Mouse (Mus musculus) midbrain, embryonic 14.5 days (tissue): ENCODE data around the gene Ms4a12. TPM values are rescaled to one million over a fixed set of nuclear protein-coding genes. Genes with fewer than 3 reads are reported as not detected.
A peak's percentile ranks its signal among the peaks of the same experiment; 100 is the strongest.

Experiments
- ATAC-seq: fragments of 200-750 bp; cut with Nextera tagmentation; 2 replicates; pipeline ENCODE4 v1.8.0; 2017; ENCODE audit warnings: moderate number of reproducible peaks, moderate library complexity; ENCODE audit not compliant: low FRiP score, low TSS enrichment
- DNase-seq: peaks from one replicate; pipeline ENCODE4 v3.0.0-alpha.2; 2015
- H3K27ac ChIP-seq: fragments of 300-500 bp; sonication (generic); replicated peaks from 2 replicates; pipeline ENCODE4 v1.5.1; 2014; ENCODE audit warnings: mild to moderate bottlenecking, low read depth, low read length, moderate library complexity
- H3K27me3 ChIP-seq: fragments of 300-500 bp; sonication (generic); 2 replicates; pipeline ENCODE4 v1.6.1; 2014; ENCODE audit warnings: low read length, control low read depth, mixed read lengths; ENCODE audit not compliant: control insufficient read depth, insufficient read depth
- H3K36me3 ChIP-seq: fragments of 300-500 bp; sonication (generic); 2 replicates; pipeline ENCODE4 v1.6.1; 2014; ENCODE audit warnings: low read length, control low read depth; ENCODE audit not compliant: control insufficient read depth, insufficient read depth
- H3K4me1 ChIP-seq: fragments of 300-500 bp; sonication (generic); 2 replicates; pipeline ENCODE4 v1.6.1; 2014; ENCODE audit warnings: mild to moderate bottlenecking, antibody characterized with exemption, low read length, control low read depth; ENCODE audit not compliant: control insufficient read depth, insufficient read depth
- H3K4me2 ChIP-seq: fragments of 300-500 bp; sonication (generic); 2 replicates; pipeline ENCODE4 v1.6.1; 2014; ENCODE audit warnings: mild to moderate bottlenecking, low read length, moderate library complexity
- H3K4me3 ChIP-seq: fragments of 300-500 bp; sonication (generic); replicated peaks from 2 replicates; pipeline ENCODE4 v1.5.1; 2014; ENCODE audit warnings: low read depth, low read length
- H3K9ac ChIP-seq: fragments of 300-500 bp; sonication (generic); replicated peaks from 2 replicates; pipeline ENCODE4 v1.6.1; 2014; ENCODE audit warnings: mild to moderate bottlenecking, low read length, moderate library complexity
- H3K9me3 ChIP-seq: fragments of 300-500 bp; sonication (generic); 2 replicates; pipeline ENCODE4 v1.6.1; 2016; ENCODE audit warnings: low read length, control low read depth, mixed read lengths; ENCODE audit not compliant: control insufficient read depth
- WGBS: fragments of 180-500 bp; shearing (Covaris S2); extraction: QIAGEN DNeasy Blood & Tissue Kit; methylation state at CpG from one replicate; pipeline ENCODE4 v1.1.7; 2014; 5-methylcytosine and 5-hydroxymethylcytosine counted together
- polyA plus RNA-seq: library from polyadenylated mRNA; unstranded; fragments of >200 nt; fragmentation: Nextera tagmentation; extraction: Ambion mirVana; gene quantifications from 2 replicates; pipeline ENCODE4 v1.2.1, GENCODE M21; 2014

Ms4a12 gene
- polyA plus RNA-seq, 1 experiment from 2014 or later: not detected

DNA sequence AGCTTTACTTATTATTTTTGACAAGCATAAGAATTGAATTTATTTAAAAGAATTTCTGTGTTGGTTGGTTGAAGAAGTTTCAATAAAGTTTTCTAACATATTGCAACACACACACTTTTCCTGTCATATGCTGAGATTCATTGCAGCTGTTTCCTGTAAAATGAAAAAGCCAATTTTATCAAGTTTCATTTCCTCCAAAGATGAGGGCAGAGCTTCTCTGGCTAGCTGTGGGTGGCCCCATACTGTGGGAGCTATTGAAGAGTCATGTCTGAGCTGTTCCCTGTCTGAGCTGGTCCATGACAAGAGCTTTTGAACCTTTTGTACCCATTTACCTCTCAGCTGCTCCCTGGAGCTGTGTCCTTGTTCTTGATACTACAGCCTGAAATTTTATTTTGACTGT, 12.0 kb upstream of the Ms4a12 start:
- no peak for ATAC-seq

GRCm38 (mm10) chr19:11242560-11242959, 10.3 kb upstream of the Ms4a12 start:
- 54% methylated on average over 5 of the region's 5 CpGs for WGBS
- ATAC-seq: no peak
- peak; percentile 1 for DNase-seq
- no peak overlapping the region for H3K4me2 ChIP-seq
- H3K36me3 ChIP-seq: no peaks in the 10 kb centered on the region
- no peaks in the 10 kb centered on the region for H3K9me3 ChIP-seq
- H3K4me3 ChIP-seq: no peak overlapping the region
- no peak overlapping the region for H3K9ac ChIP-seq
- H3K27ac ChIP-seq: no peak overlapping the region
- H3K27me3 ChIP-seq: no peaks in the 10 kb centered on the region
- H3K4me1 ChIP-seq: no peaks in the 10 kb centered on the region

More for the DNA sequence above, 12.0 kb upstream of the Ms4a12 start:
- H3K4me3 ChIP-seq: no peak overlapping the region
- no peak overlapping the region for H3K27ac ChIP-seq
- no peaks in the 10 kb centered on the region for H3K9me3 ChIP-seq
- no peak overlapping the region for H3K4me2 ChIP-seq
- H3K27me3 ChIP-seq: no peaks in the 10 kb centered on the region
- H3K4me1 ChIP-seq: no peaks in the 10 kb centered on the region
- no peaks in the 10 kb centered on the region for H3K36me3 ChIP-seq
- no peak overlapping the region for H3K9ac ChIP-seq
- no peak for DNase-seq

DNA sequence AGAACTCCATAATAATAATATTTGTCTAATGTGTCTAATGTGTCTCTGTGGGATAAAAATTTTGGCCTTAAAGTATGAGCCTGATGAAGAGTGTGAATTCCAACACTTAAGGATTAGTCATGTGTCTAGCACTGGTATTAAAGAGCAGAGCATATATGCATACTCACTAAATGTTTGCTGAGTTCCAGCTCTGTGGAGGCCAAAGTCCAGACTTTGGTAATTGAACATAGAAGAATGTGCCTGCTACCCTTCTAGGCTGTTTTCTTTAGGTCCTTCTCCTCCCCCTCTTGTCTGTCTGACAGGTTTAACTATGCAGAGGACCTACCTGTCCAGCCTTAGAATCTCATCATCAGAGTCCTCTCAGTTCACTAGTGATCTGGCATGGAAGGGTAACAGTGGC, 3.6 kb upstream of the Ms4a12 start:
- Histone ChIP-seq H3K4me2 (no peak overlapping the region), H3K9me3 (no peaks in the 10 kb centered on the region), H3K36me3 (no peaks in the 10 kb centered on the region), H3K27ac (no peak overlapping the region), H3K9ac (no peak overlapping the region), H3K4me1 (no peaks in the 10 kb centered on the region), H3K4me3 (no peak overlapping the region), H3K27me3 (no peaks in the 10 kb centered on the region)
- no peak for ATAC-seq
- DNase-seq: no peak

DNA sequence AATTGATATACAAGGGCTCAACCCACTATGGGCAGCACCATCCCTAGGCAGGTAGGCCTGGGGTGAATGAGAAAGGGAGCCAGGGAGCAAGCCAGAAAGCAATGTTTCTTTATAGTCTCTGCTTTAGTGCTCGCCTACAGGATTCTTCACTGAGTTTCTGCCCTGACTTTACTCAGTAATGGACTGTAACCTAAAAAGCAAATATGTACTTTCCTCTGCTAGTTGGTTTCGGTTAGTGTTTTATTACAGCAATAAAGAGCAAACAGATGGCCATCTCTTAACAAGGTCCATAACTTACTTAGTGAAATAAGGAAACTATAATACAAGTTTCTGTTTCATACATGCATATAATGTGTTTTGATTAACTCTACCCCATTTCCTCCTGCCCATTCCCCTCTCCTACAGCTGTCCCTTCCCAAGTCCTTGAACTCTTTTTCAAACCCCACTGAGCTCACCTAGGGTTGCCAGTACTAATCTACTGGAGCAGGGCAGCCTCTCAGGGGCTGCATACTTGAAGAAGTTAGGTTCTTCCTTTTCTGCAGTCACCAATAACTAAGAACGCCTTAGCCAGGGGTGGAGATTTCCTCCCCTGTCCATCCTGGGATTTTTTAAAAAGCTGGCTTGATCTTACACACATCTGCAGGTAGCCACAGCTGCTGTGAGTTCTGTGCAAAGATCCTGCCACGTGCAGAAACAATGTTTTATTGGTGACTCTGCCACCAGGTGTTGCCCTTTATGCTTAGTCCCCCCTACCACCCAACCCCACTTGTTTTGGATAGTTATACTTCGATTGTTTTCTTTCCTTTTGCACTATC, 2.9 kb upstream of the Ms4a12 start:
- no peak overlapping the region for H3K4me3 ChIP-seq
- no peak for ATAC-seq
- H3K4me2 ChIP-seq: no peak overlapping the region
- no peak overlapping the region for H3K9ac ChIP-seq
- no peaks in the 10 kb centered on the region for H3K4me1 ChIP-seq
- H3K27ac ChIP-seq: no peak overlapping the region
- H3K27me3 ChIP-seq: no peaks in the 10 kb centered on the region
- H3K9me3 ChIP-seq: no peaks in the 10 kb centered on the region
- WGBS: 73% methylated on average over 5 of the region's 5 CpGs
- no peaks in the 10 kb centered on the region for H3K36me3 ChIP-seq
- no peak for DNase-seq

GRCm38 (mm10) chr19:11234244-11234643, 2.0 kb upstream of the Ms4a12 start:
- H3K9me3 ChIP-seq: no peaks in the 10 kb centered on the region
- H3K27me3 ChIP-seq: no peaks in the 10 kb centered on the region
- no peak overlapping the region for H3K4me2 ChIP-seq
- H3K27ac ChIP-seq: no peak overlapping the region
- no peaks in the 10 kb centered on the region for H3K4me1 ChIP-seq
- H3K9ac ChIP-seq: no peak overlapping the region
- 84% methylated on average over 5 of the region's 5 CpGs for WGBS
- DNase-seq: no peak
- ATAC-seq: no peak
- H3K36me3 ChIP-seq: no peaks in the 10 kb centered on the region
- H3K4me3 ChIP-seq: no peak overlapping the region

DNA sequence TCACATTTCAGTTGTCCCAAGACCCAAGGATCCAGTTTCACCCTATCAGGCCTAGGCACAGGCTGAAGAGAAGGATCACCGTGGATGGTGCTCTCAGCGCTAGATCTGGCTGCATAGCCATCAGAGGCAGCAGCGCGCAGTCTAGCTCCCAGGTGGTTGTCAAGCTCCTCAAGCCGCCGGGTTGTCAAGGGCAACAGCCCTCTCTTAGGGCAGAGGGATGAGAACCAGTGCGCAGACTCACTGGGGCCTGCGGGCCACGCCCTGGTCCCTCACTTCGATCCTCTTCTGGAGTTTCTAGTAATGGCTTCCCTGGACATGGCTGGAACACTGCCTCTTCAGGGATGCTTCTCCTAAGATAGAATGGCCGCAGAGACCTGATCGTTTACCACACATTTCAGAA, 35.7 kb downstream of the Ms4a12 start, which contains the start of gene Ms4a13:
Gene Ms4a13, minus strand, starts transcription at position 192 of the 400 bp plus-strand sequence.
- Histone ChIP-seq H3K4me3 (no peak within 1 kb of the TSS), H3K9me3 (no peaks in the 10 kb centered on the region), H3K9ac (no peak within 1 kb of the TSS), H3K4me2 (no peak within 1 kb of the TSS), H3K27me3 (no peaks in the 10 kb centered on the region), H3K4me1 (no peaks in the 10 kb centered on the region), H3K27ac (no peak within 1 kb of the TSS), H3K36me3 (no peaks in the 10 kb centered on the region)
- DNase-seq: no peak
- 72% methylated on average over 12 of the region's 12 CpGs for WGBS
- ATAC-seq: no peak

DNA sequence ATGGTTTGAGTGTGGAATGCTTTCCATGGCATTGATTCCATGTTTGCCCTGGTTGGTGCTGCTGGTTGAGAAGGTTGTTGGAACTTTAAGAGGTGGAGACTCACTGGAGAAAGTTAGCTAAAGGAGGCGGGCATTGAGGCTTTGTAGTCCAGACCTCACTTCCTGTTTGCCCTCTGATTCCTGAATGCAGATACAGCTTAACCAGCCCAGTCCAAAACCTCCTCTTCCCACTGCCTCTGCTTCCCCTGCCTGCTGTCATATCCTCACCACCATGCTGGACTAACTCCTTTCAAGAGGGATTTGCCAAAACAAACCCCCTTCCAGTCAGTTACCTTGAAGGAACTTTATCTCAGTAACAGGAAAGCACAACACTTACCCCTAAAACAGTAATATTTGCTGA, 39.7 kb downstream of the Ms4a12 start:
- Histone ChIP-seq H3K4me3 (no peak overlapping the region), H3K9ac (no peak overlapping the region), H3K27me3 (no peaks in the 10 kb centered on the region), H3K4me2 (no peak overlapping the region), H3K4me1 (no peaks in the 10 kb centered on the region), H3K27ac (no peak overlapping the region), H3K36me3 (no peaks in the 10 kb centered on the region), H3K9me3 (no peaks in the 10 kb centered on the region)
- ATAC-seq (no peak), DNase-seq (no peak)
- WGBS: 80% methylated on average over 1 of the region's 1 CpGs

DNA sequence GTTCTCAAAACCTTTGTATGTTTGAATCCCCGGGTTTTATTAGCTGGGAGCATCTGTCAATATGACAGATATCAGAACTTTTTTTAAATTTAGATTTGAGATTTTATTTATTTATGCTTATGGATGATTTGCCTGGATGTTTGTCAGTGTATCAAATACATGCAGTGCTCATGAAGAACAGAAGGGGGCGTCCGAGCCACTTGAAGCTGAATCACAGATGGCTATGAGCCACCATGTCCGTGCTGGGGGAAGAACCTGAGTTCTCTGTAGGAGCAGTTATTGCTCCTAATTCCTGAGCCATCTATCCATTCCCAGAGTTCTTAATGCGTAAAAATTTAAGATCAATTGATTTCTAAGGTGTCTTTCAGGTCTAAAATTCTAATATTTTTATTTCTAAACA, 48.1 kb downstream of the Ms4a12 start:
- H3K36me3 ChIP-seq: no peaks in the 10 kb centered on the region
- H3K9me3 ChIP-seq: no peaks in the 10 kb centered on the region
- WGBS: 18% methylated on average over 5 of the region's 5 CpGs
- no peaks in the 10 kb centered on the region for H3K4me1 ChIP-seq
- H3K27ac ChIP-seq: no peak overlapping the region
- H3K9ac ChIP-seq: no peak overlapping the region
- H3K4me3 ChIP-seq: no peak overlapping the region
- H3K27me3 ChIP-seq: no peaks in the 10 kb centered on the region
- no peak overlapping the region for H3K4me2 ChIP-seq
- DNase-seq (no peak), ATAC-seq (no peak)

DNA sequence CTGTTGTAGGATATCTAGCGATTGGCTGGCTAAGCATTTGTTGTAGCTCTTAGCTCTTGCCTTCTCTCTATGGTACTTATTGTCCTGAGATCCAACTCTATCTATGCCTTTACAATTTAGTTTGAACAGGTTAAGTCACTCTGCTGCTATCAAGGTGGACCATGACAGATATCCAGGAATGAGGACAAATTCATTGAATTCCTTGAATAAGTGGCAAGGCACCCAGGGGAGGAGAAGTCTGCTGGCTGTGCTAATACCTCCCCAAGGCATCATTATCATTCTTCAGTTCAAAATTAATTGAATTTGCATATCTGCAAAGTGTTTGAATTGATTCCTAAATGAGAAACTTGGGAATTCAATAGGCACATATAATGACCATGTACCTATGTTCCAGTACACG, 54.8 kb downstream of the Ms4a12 start:
- Histone ChIP-seq H3K4me2 (no peak overlapping the region), H3K9me3 (no peaks in the 10 kb centered on the region), H3K4me3 (no peak overlapping the region), H3K4me1 (no peaks in the 10 kb centered on the region), H3K27me3 (no peaks in the 10 kb centered on the region), H3K36me3 (no peaks in the 10 kb centered on the region), H3K27ac (no peak overlapping the region), H3K9ac (no peak overlapping the region)
- DNase-seq (peak; percentile 40), ATAC-seq (no peak)
- 61% methylated on average over 2 of the region's 2 CpGs for WGBS
